Mouse (Mus musculus) frontal cortex, adult (tissue): Measurements from ENCODE around the gene Asic4.

Experiments
- ATAC-seq: cut with Nextera tagmentation; 2 replicates; pipeline ENCODE4 v1.9.2; 2017; ENCODE audit warnings: mild to moderate bottlenecking, moderate library complexity, mixed read lengths; ENCODE audit not compliant: low TSS enrichment

The Asic4 gene

GRCm38 (mm10) chr1:75443247-75444024 is 6.8 kb upstream of the Asic4 start:
- no peak for ATAC-seq

GRCm38 (mm10) chr1:75444208-75444607 is 6.0 kb upstream of the Asic4 start:
- no peak for ATAC-seq

- ATAC-seq: peak; percentile 61
Observed at GRCm38 (mm10) chr1:75445141-75445701, 5.0 kb upstream of the Asic4 start.

GRCm38 (mm10) chr1:75445751-75446611 is 4.3 kb upstream of the Asic4 start:
- peak; percentile 48; the same call in 1 of the 2 replicates for ATAC-seq

GRCm38 (mm10) chr1:75446656-75447055 is 3.6 kb upstream of the Asic4 start:
- ATAC-seq: no peak

- ATAC-seq: peak; percentile 25; the same call in 1 of the 2 replicates
Observed at GRCm38 (mm10) chr1:75447265-75448051, 2.8 kb upstream of the Asic4 start.

GRCm38 (mm10) chr1:75448052-75448431 is 2.2 kb upstream of the Asic4 start:
- no peak for ATAC-seq

- ATAC-seq: no peak
Observed at GRCm38 (mm10) chr1:75448937-75449336, 1.3 kb upstream of the Asic4 start.

- no peak for ATAC-seq
Observed at GRCm38 (mm10) chr1:75449377-75450135, 680 bp upstream of the Asic4 start.

GRCm38 (mm10) chr1:75451900-75452299 is 1.7 kb downstream of the Asic4 start:
- no peak for ATAC-seq

GRCm38 (mm10) chr1:75455433-75455832 is 5.2 kb downstream of the Asic4 start:
- ATAC-seq: no peak

GRCm38 (mm10) chr1:75455948-75456347 is 5.7 kb downstream of the Asic4 start:
- no peak for ATAC-seq

- no peak for ATAC-seq
Observed at GRCm38 (mm10) chr1:75456746-75457564, 6.7 kb downstream of the Asic4 start.

GRCm38 (mm10) chr1:75457710-75458024 is 7.4 kb downstream of the Asic4 start:
- no peak for ATAC-seq

- peak; percentile 83 for ATAC-seq
Observed at GRCm38 (mm10) chr1:75458025-75458788, 8.0 kb downstream of the Asic4 start.

- ATAC-seq: peak; percentile 65
Observed at GRCm38 (mm10) chr1:75458789-75459684, 8.8 kb downstream of the Asic4 start.

- no peak for ATAC-seq
Observed at GRCm38 (mm10) chr1:75460297-75460696, 10.1 kb downstream of the Asic4 start.

GRCm38 (mm10) chr1:75462636-75463035 is 12.4 kb downstream of the Asic4 start:
- no peak for ATAC-seq
